Mouse (Mus musculus) small intestine, adult 2 months (tissue): ENCODE measurements around the gene Scn7a.

ENCODE experiments used
- CTCF ChIP-seq: fragments of 200-500 bp; IDR thresholded peaks from 2 replicates; pipeline ENCODE4 v1.5.1; 2012; ENCODE audit warnings: low read depth, mild to moderate bottlenecking, control low read depth, inconsistent platforms, low read length, moderate library complexity, mixed read lengths; ENCODE audit not compliant: insufficient replicate concordance, insufficient read length; ENCODE audit errors: extremely low read depth
- POLR2A ChIP-seq: fragments of 200-500 bp; IDR thresholded peaks from 2 replicates; pipeline ENCODE4 v1.6.1; 2012; ENCODE audit warnings: low read depth, mild to moderate bottlenecking, control low read depth, inconsistent platforms, low read length, moderate library complexity

GRCm38 (mm10) chr2:66692300-66692699 is 92.4 kb downstream of the Scn7a start:
- TF ChIP-seq CTCF (no peak), POLR2A (no peak)
